Mouse (Mus musculus): ENCODE measurements around the gene Zzef1. TPM values are rescaled to one million over a fixed set of nuclear protein-coding genes. Genes with fewer than 3 reads are reported as not detected.

Gene Zzef1
- 8.1 TPM for polyA plus RNA-seq (2012; fragmentation: generic; extraction: Trizol)

GRCm38 (mm10) chr11:72795455-72796295, at the start of gene Zzef1, which contains the start of gene Cyb5d2:
Gene Zzef1, plus strand, starts transcription at chr11:72796226.
Gene Cyb5d2, minus strand, starts transcription at chr11:72796142.
- no peaks in the 10 kb centered on the region for H3K27me3 ChIP-seq (ENCODE audit: control insufficient read depth, insufficient read depth, insufficient read length)
- TF ChIP-seq E2F4 (IDR thresholded peaks at IDR 0.05; ENCODE audit: insufficient read depth) (peak; percentile 29), CEBPB (IDR thresholded peaks at IDR 0.05; ENCODE audit: insufficient read depth, poor library complexity, severe bottlenecking) (peak; percentile 60; the same call in 1 of the 2 replicates), TCF12 (IDR thresholded peaks at IDR 0.05; ENCODE audit: insufficient read depth, poor library complexity, severe bottlenecking) (no peak), POLR2A (IDR thresholded peaks at IDR 0.05; ENCODE audit: insufficient read length, low read depth) (peak; percentile 89), POLR2AphosphoS2 (IDR thresholded peaks at IDR 0.05; ENCODE audit: insufficient read length, low read depth) (peak; percentile 89)
- peaks cover 52% of the 10 kb centered on the region for H3K79me2 ChIP-seq (ENCODE audit: control insufficient read depth, insufficient read depth)
- H3K4me3 ChIP-seq, result peak within 1 kb of the TSS; percentile 89
- H3K36me3 ChIP-seq (ENCODE audit: control insufficient read depth, insufficient read depth), result no peaks in the 10 kb centered on the region
- H3ac ChIP-seq (ENCODE audit: control insufficient read depth, insufficient read length), result peak within 1 kb of the TSS; percentile 95
- H3K4me2 ChIP-seq (ENCODE audit: low read depth), result peak within 1 kb of the TSS; percentile 84

DNA sequence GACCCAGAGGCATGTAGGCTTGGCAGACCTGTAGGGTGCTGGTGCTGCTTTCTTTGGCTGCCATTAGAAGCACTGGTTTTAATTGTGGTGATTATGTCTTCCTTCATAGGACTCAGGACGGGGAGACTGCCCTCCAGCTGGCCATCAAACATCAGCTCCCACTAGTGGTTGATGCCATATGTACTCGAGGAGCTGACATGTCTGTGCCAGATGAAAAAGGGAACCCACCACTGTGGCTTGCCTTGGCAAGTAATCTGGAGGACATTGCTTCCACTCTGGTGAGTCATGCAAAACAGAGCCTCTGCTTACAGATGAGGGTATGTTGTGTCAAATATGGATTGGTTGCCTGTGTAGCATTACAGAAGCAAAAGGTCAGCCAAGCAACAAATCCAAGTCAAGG, 44.1 kb upstream of the Zzef1 start:
- no peak overlapping the region for H3K4me2 ChIP-seq (ENCODE audit: low read depth)
- H3ac ChIP-seq (ENCODE audit: control insufficient read depth, insufficient read length), result no peak overlapping the region
- peaks cover 56% of the 10 kb centered on the region for H3K36me3 ChIP-seq (ENCODE audit: control insufficient read depth, insufficient read depth)
- H3K4me3 ChIP-seq, result no peak overlapping the region
- H3K27me3 ChIP-seq (ENCODE audit: control insufficient read depth, insufficient read depth, insufficient read length), result no peaks in the 10 kb centered on the region
- no peaks in the 10 kb centered on the region for H3K79me2 ChIP-seq (ENCODE audit: control insufficient read depth, insufficient read depth)
- TF ChIP-seq CEBPB (IDR thresholded peaks at IDR 0.05; ENCODE audit: insufficient read depth, poor library complexity, severe bottlenecking) (no peak), USF1 (IDR thresholded peaks at IDR 0.05; ENCODE audit: low read depth) (no peak), MYOD1 (IDR thresholded peaks at IDR 0.05; ENCODE audit: control insufficient read depth in 1 of 3, insufficient read length in 2 of 3, low read depth in 2 of 3) (no peak)

DNA sequence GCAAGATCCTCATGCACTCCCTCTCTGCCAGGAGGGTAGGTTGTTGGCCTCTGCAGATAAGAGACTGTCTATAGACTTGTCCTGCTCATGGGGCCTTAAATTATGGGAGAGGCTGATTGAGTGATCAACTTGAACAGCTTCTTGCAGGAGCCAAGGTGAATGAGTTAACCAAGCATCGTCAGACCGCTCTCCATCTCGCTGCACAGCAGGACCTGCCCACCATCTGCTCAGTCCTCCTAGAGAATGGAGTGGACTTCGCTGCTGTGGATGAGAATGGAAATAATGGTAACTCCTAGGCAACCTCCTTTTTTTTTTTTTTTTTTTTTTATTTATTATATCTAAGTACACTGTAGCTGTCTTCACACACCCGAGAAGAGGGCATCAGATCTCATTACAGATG, 37.7 kb upstream of the Zzef1 start:
- H3K36me3 ChIP-seq (ENCODE audit: control insufficient read depth, insufficient read depth), result peaks cover 61% of the 10 kb centered on the region
- H3K4me2 ChIP-seq (ENCODE audit: low read depth), result no peak overlapping the region
- no peak for TF ChIP-seq POLR2A (IDR thresholded peaks at IDR 0.05; ENCODE audit: insufficient read length, low read depth)
- TF ChIP-seq SRF (IDR thresholded peaks at IDR 0.05; ENCODE audit: control insufficient read depth, insufficient read length, low read depth), result no peak
- TF ChIP-seq E2F4 (IDR thresholded peaks at IDR 0.05; ENCODE audit: insufficient read depth), result no peak
- TF ChIP-seq MYOD1 (IDR thresholded peaks at IDR 0.05; ENCODE audit: control insufficient read depth in 1 of 3, insufficient read length in 2 of 3, low read depth in 2 of 3), result no peak
- no peak for TF ChIP-seq MYOG (IDR thresholded peaks at IDR 0.05; ENCODE audit: control insufficient read depth in 1 of 3, insufficient read depth in 1 of 3, insufficient read length in 2 of 3, low read depth in 2 of 3)
- TF ChIP-seq POLR2AphosphoS2 (IDR thresholded peaks at IDR 0.05; ENCODE audit: insufficient read length, low read depth), result no peak
- TF ChIP-seq TCF3 (IDR thresholded peaks at IDR 0.05; ENCODE audit: insufficient read length, low read depth), result no peak
- no peak for TF ChIP-seq CEBPB (IDR thresholded peaks at IDR 0.05; ENCODE audit: insufficient read depth, poor library complexity, severe bottlenecking)
- TF ChIP-seq REST (IDR thresholded peaks at IDR 0.05; ENCODE audit: insufficient read depth, insufficient read length), result no peak
- TF ChIP-seq USF1 (IDR thresholded peaks at IDR 0.05; ENCODE audit: low read depth), result no peak
- no peak for TF ChIP-seq MAX (IDR thresholded peaks at IDR 0.05; ENCODE audit: low read depth)
- no peak for TF ChIP-seq TCF12 (IDR thresholded peaks at IDR 0.05; ENCODE audit: insufficient read depth, poor library complexity, severe bottlenecking)
- H3ac ChIP-seq (ENCODE audit: control insufficient read depth, insufficient read length), result no peak overlapping the region
- no peaks in the 10 kb centered on the region for H3K27me3 ChIP-seq (ENCODE audit: control insufficient read depth, insufficient read depth, insufficient read length)
- H3K4me3 ChIP-seq, result no peak overlapping the region
- no peaks in the 10 kb centered on the region for H3K79me2 ChIP-seq (ENCODE audit: control insufficient read depth, insufficient read depth)

DNA sequence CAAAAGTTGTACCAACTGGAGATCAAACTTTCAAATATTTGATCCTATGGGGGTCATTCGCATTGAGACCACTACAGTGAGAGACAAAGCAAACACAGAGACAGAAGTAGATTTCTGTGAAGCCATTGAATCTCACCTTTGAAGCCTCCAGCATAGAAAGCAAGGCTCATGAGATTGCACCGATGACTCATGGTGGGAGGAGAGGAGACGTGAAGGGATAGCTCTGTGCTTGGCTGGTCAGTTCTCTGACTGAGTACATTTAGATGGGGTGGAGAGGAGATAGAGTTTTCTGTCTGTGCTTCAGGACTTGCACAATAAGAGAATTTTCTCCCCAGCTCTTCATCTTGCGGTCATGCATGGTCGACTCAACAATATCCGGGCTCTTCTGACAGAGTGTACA, 36.4 kb upstream of the Zzef1 start:
- H3K27me3 ChIP-seq (ENCODE audit: control insufficient read depth, insufficient read depth, insufficient read length), result no peaks in the 10 kb centered on the region
- H3K36me3 ChIP-seq (ENCODE audit: control insufficient read depth, insufficient read depth), result peaks cover 50% of the 10 kb centered on the region
- H3K4me2 ChIP-seq (ENCODE audit: low read depth), result no peak overlapping the region
- H3K79me2 ChIP-seq (ENCODE audit: control insufficient read depth, insufficient read depth), result no peaks in the 10 kb centered on the region
- H3ac ChIP-seq (ENCODE audit: control insufficient read depth, insufficient read length), result no peak overlapping the region
- TF ChIP-seq E2F4 (IDR thresholded peaks at IDR 0.05; ENCODE audit: insufficient read depth) (no peak), POLR2AphosphoS2 (IDR thresholded peaks at IDR 0.05; ENCODE audit: insufficient read length, low read depth) (no peak), TCF12 (IDR thresholded peaks at IDR 0.05; ENCODE audit: insufficient read depth, poor library complexity, severe bottlenecking) (no peak), SRF (IDR thresholded peaks at IDR 0.05; ENCODE audit: control insufficient read depth, insufficient read length, low read depth) (no peak), POLR2A (IDR thresholded peaks at IDR 0.05; ENCODE audit: insufficient read length, low read depth) (no peak), MYOG (IDR thresholded peaks at IDR 0.05; ENCODE audit: control insufficient read depth in 1 of 3, insufficient read depth in 1 of 3, insufficient read length in 2 of 3, low read depth in 2 of 3) (no peak), MYOD1 (IDR thresholded peaks at IDR 0.05; ENCODE audit: control insufficient read depth in 1 of 3, insufficient read length in 2 of 3, low read depth in 2 of 3) (no peak), USF1 (IDR thresholded peaks at IDR 0.05; ENCODE audit: low read depth) (no peak), CEBPB (IDR thresholded peaks at IDR 0.05; ENCODE audit: insufficient read depth, poor library complexity, severe bottlenecking) (no peak)
- no peak overlapping the region for H3K4me3 ChIP-seq

DNA sequence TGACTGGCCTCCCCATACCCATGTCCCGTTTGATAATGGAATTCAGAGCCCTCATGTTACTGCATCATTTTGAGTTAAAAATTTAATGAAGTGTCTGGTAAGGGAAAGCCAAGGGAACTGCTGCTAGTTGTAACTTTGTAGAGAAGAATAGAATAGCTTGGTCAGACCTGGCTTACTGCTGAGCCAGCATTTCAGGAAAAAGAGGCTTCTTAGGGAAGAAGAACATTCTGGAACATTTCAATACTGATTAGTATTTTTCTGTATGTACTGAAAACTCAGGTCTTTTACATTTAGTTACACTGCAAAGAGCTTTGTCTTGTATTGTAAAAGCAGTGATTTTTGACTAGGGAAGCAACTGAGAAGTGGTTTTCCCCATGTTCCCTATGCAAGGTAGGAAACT, 35.2 kb upstream of the Zzef1 start:
- Histone ChIP-seq H3K4me2 (ENCODE audit: low read depth) (no peak overlapping the region), H3K4me3 (no peak overlapping the region), H3K36me3 (ENCODE audit: control insufficient read depth, insufficient read depth) (peaks cover 47% of the 10 kb centered on the region), H3K79me2 (ENCODE audit: control insufficient read depth, insufficient read depth) (no peaks in the 10 kb centered on the region), H3ac (ENCODE audit: control insufficient read depth, insufficient read length) (no peak overlapping the region), H3K27me3 (ENCODE audit: control insufficient read depth, insufficient read depth, insufficient read length) (no peaks in the 10 kb centered on the region)
- TF ChIP-seq CEBPB (IDR thresholded peaks at IDR 0.05; ENCODE audit: insufficient read depth, poor library complexity, severe bottlenecking) (no peak), REST (IDR thresholded peaks at IDR 0.05; ENCODE audit: insufficient read depth, insufficient read length) (no peak), MAX (IDR thresholded peaks at IDR 0.05; ENCODE audit: low read depth) (no peak), MYOG (IDR thresholded peaks at IDR 0.05; ENCODE audit: control insufficient read depth in 1 of 3, insufficient read depth in 1 of 3, insufficient read length in 2 of 3, low read depth in 2 of 3) (no peak)

Data from myocyte (in vitro differentiated cells).